Mouse (Mus musculus) urinary bladder, postnatal 14 days (tissue): Measurements from ENCODE around the gene Tpr.

ENCODE experiments used
- DNase-seq: peaks from one replicate; pipeline ENCODE4 v3.0.0; 2021; ENCODE audit warnings: low spot score

Tpr gene

GRCm38 (mm10) chr1:150463068-150463467 is 70.4 kb downstream of the Tpr start:
- no peak for DNase-seq

- DNase-seq: no peak
Measured at GRCm38 (mm10) chr1:150463691-150464090, 71.1 kb downstream of the Tpr start.

- DNase-seq: no peak
Measured at GRCm38 (mm10) chr1:150465364-150465763, 72.7 kb downstream of the Tpr start.

- no peak for DNase-seq
Measured at GRCm38 (mm10) chr1:150466132-150466531, 73.5 kb downstream of the Tpr start, which contains the start of gene Prg4. Prg4 (minus strand) TSS chr1:150466165.

GRCm38 (mm10) chr1:150469992-150470391 is 77.4 kb downstream of the Tpr start:
- DNase-seq: no peak

- no peak for DNase-seq
Measured at GRCm38 (mm10) chr1:150472525-150472924, 79.9 kb downstream of the Tpr start.

GRCm38 (mm10) chr1:150480674-150481073 is 88.0 kb downstream of the Tpr start:
- peak; percentile 32 for DNase-seq

GRCm38 (mm10) chr1:150489148-150489547 is 96.5 kb downstream of the Tpr start:
- no peak for DNase-seq

GRCm38 (mm10) chr1:150496626-150497302 is 104.1 kb downstream of the Tpr start:
- no peak for DNase-seq

GRCm38 (mm10) chr1:150497690-150498089 is 105.1 kb downstream of the Tpr start:
- DNase-seq: peak; percentile 7

GRCm38 (mm10) chr1:150498177-150498576 is 105.5 kb downstream of the Tpr start:
- DNase-seq: no peak
